Mouse (Mus musculus) midbrain, postnatal 0 days (tissue): ENCODE results near the gene Disc1. TPM values are rescaled to one million over a fixed set of nuclear protein-coding genes. Genes with fewer than 3 reads are reported as not detected.
A peak's percentile ranks its signal among the peaks of the same experiment; 100 is the strongest.

ENCODE experiments used
- ATAC-seq: fragments of 200-750 bp; cut with Nextera tagmentation; 2 replicates; pipeline ENCODE4 v1.8.0; 2017; ENCODE audit warnings: moderate number of reproducible peaks, mild to moderate bottlenecking, moderate TSS enrichment, moderate library complexity; ENCODE audit not compliant: low FRiP score
- DNase-seq: peaks from one replicate; pipeline ENCODE4 v3.0.0-alpha.2; 2015; ENCODE audit warnings: low spot score
- H3K27ac ChIP-seq: fragments of 300-500 bp; sonication (generic); 2 replicates; pipeline ENCODE4 v1.5.1; 2014; ENCODE audit warnings: low read depth, mild to moderate bottlenecking, low read length, mixed read lengths
- H3K27me3 ChIP-seq: fragments of 300-500 bp; sonication (generic); 2 replicates; pipeline ENCODE4 v1.6.1; 2014; ENCODE audit warnings: low read length, control low read depth, mixed read lengths; ENCODE audit not compliant: insufficient read depth
- H3K36me3 ChIP-seq: fragments of 300-500 bp; sonication (generic); 2 replicates; pipeline ENCODE4 v1.6.1; 2014; ENCODE audit warnings: low read length, control low read depth, mixed read lengths; ENCODE audit not compliant: insufficient read depth
- H3K4me1 ChIP-seq: fragments of 300-500 bp; sonication (generic); 2 replicates; pipeline ENCODE4 v1.6.1; 2014; ENCODE audit warnings: mild to moderate bottlenecking, control low read depth, antibody characterized with exemption, low read length, mixed read lengths; ENCODE audit not compliant: insufficient read depth
- H3K4me2 ChIP-seq: fragments of 300-500 bp; sonication (generic); 2 replicates; pipeline ENCODE4 v1.6.1; 2014; ENCODE audit warnings: low read depth, mild to moderate bottlenecking, low read length, mixed read lengths; ENCODE audit not compliant: poor library complexity, severe bottlenecking
- H3K4me3 ChIP-seq: fragments of 300-500 bp; sonication (generic); 2 replicates; pipeline ENCODE4 v1.5.1; 2014; ENCODE audit warnings: low read depth, mild to moderate bottlenecking, low read length, moderate library complexity
- H3K9ac ChIP-seq: fragments of 300-500 bp; sonication (generic); replicated peaks from 2 replicates; pipeline ENCODE4 v1.6.1; 2014; ENCODE audit warnings: mild to moderate bottlenecking, low read length, moderate library complexity, mixed read lengths; ENCODE audit not compliant: poor library complexity, severe bottlenecking
- H3K9me3 ChIP-seq: fragments of 300-500 bp; sonication (generic); 2 replicates; pipeline ENCODE4 v1.6.1; 2016; ENCODE audit warnings: low read length, control low read depth
- CTCF ChIP-seq: IDR thresholded peaks from 2 replicates; pipeline ENCODE4 v1.5.1; 2016; ENCODE audit warnings: antibody characterized with exemption, mild to moderate bottlenecking
- WGBS: fragments of 180-500 bp; shearing (Covaris S2); extraction: QIAGEN DNeasy Blood & Tissue Kit; methylation state at CpG from one replicate; pipeline ENCODE4 v1.1.7; 2014; 5-methylcytosine and 5-hydroxymethylcytosine counted together
- polyA plus RNA-seq: library from polyadenylated mRNA; unstranded; fragments of >200 nt; fragmentation: Nextera tagmentation; extraction: Ambion mirVana; gene quantifications from 2 replicates; pipeline ENCODE4 v1.2.1, GENCODE M21; 2015
- total RNA-seq: library from RNA; depleted of rRNA; stranded (reverse); fragments of >200 nt; gene quantifications from 2 replicates; pipeline ENCODE4 v1.2.3, GENCODE M21; 2014

The Disc1 gene
- total and polyA plus RNA-seq, 2 experiments from 2014 or later, result 1.4 to 6.1 TPM

- Histone ChIP-seq H3K9me3 (no peaks in the 10 kb centered on the region), H3K27ac (no peak overlapping the region), H3K4me3 (no peak overlapping the region), H3K4me2 (no peak overlapping the region), H3K4me1 (no peaks in the 10 kb centered on the region), H3K9ac (no peak overlapping the region), H3K27me3 (no peaks in the 10 kb centered on the region), H3K36me3 (no peaks in the 10 kb centered on the region)
- peak; percentile 44 for DNase-seq
- no peak for ATAC-seq
- WGBS, result 66% methylated on average over 13 of the region's 13 CpGs
- no peak for TF ChIP-seq CTCF
These were observed 146.4 kb downstream of the Disc1 start for GRCm38 (mm10) chr8:125200273-125200863.

- Histone ChIP-seq H3K9me3 (no peaks in the 10 kb centered on the region), H3K27me3 (no peaks in the 10 kb centered on the region), H3K27ac (no peak overlapping the region), H3K4me1 (peaks cover 2% of the 10 kb centered on the region; the same call in 1 of the 2 replicates), H3K9ac (no peak overlapping the region), H3K4me3 (no peak overlapping the region), H3K36me3 (no peaks in the 10 kb centered on the region), H3K4me2 (no peak overlapping the region)
- ATAC-seq (no peak), DNase-seq (no peak)
- WGBS, result 93% methylated on average over 6 of the region's 6 CpGs
- TF ChIP-seq CTCF, result no peak
These were observed 147.7 kb downstream of the Disc1 start for GRCm38 (mm10) chr8:125201650-125202049.

GRCm38 (mm10) chr8:125203016-125203415 is 149.0 kb downstream of the Disc1 start:
- H3K9me3 ChIP-seq, result no peaks in the 10 kb centered on the region
- no peak for TF ChIP-seq CTCF
- no peak overlapping the region for H3K27ac ChIP-seq
- H3K4me3 ChIP-seq, result no peak overlapping the region
- no peak for DNase-seq
- H3K4me2 ChIP-seq, result no peak overlapping the region
- WGBS, result 78% methylated on average over 9 of the region's 9 CpGs
- no peak for ATAC-seq
- peaks cover 2% of the 10 kb centered on the region; the same call in 1 of the 2 replicates for H3K4me1 ChIP-seq
- H3K27me3 ChIP-seq, result no peaks in the 10 kb centered on the region
- no peaks in the 10 kb centered on the region for H3K36me3 ChIP-seq
- no peak overlapping the region for H3K9ac ChIP-seq

- Histone ChIP-seq H3K4me3 (no peak overlapping the region), H3K9ac (no peak overlapping the region), H3K4me2 (no peak overlapping the region), H3K36me3 (no peaks in the 10 kb centered on the region), H3K4me1 (peaks cover 2% of the 10 kb centered on the region; the same call in 1 of the 2 replicates), H3K27me3 (no peaks in the 10 kb centered on the region), H3K9me3 (no peaks in the 10 kb centered on the region), H3K27ac (no peak overlapping the region)
- WGBS, result 98% methylated on average over 4 of the region's 4 CpGs
- no peak for TF ChIP-seq CTCF
- ATAC-seq (no peak), DNase-seq (no peak)
These were observed 151.6 kb downstream of the Disc1 start for GRCm38 (mm10) chr8:125205556-125205955.

- 48% methylated on average over 8 of the region's 8 CpGs for WGBS
- ATAC-seq, result no peak
- Histone ChIP-seq H3K9me3 (no peaks in the 10 kb centered on the region), H3K4me1 (peaks cover 2% of the 10 kb centered on the region; the same call in 1 of the 2 replicates), H3K27ac (no peak overlapping the region), H3K9ac (no peak overlapping the region), H3K27me3 (peaks cover 4% of the 10 kb centered on the region; the same call in 1 of the 2 replicates), H3K4me3 (no peak overlapping the region), H3K36me3 (no peaks in the 10 kb centered on the region), H3K4me2 (no peak overlapping the region)
- DNase-seq, result no peak
- TF ChIP-seq CTCF, result no peak
These were observed 152.4 kb downstream of the Disc1 start for GRCm38 (mm10) chr8:125206391-125206790.

- Histone ChIP-seq H3K4me2 (no peak overlapping the region), H3K4me3 (no peak overlapping the region), H3K9ac (no peak overlapping the region), H3K9me3 (no peaks in the 10 kb centered on the region), H3K36me3 (no peaks in the 10 kb centered on the region), H3K27me3 (peaks cover 5% of the 10 kb centered on the region; the same call in 1 of the 2 replicates), H3K27ac (no peak overlapping the region), H3K4me1 (peaks cover 2% of the 10 kb centered on the region; the same call in 1 of the 2 replicates)
- TF ChIP-seq CTCF, result no peak
- DNase-seq (no peak), ATAC-seq (no peak)
- 58% methylated on average over 3 of the region's 3 CpGs for WGBS
These were observed 153.0 kb downstream of the Disc1 start for GRCm38 (mm10) chr8:125206962-125207361.
